Mouse (Mus musculus): ENCODE data around the gene Gm10031.
A peak's percentile ranks its signal among the peaks of the same experiment; 100 is the strongest.

Gene Gm10031

GRCm38 (mm10) chr1:156558024-156558930 lies 34.5 kb downstream of the Gm10031 start, which contains the start of gene Abl2:
TSS of gene Abl2 (plus strand) at chr1:156558786.
- DNase-seq: peak; percentile 87

- DNase-seq: peak; percentile 53
These were observed 35.3 kb downstream of the Gm10031 start for GRCm38 (mm10) chr1:156558950-156559640.

- peak; percentile 20 for DNase-seq
These were observed 35.8 kb downstream of the Gm10031 start for GRCm38 (mm10) chr1:156559641-156560020.

GRCm38 (mm10) chr1:156560500-156560899 lies 36.7 kb downstream of the Gm10031 start:
- DNase-seq: no peak

- no peak for DNase-seq
These were observed 41.5 kb downstream of the Gm10031 start for GRCm38 (mm10) chr1:156565328-156565727.

- no peak for DNase-seq
These were observed 42.3 kb downstream of the Gm10031 start for GRCm38 (mm10) chr1:156566132-156566531.

GRCm38 (mm10) chr1:156569615-156570014 lies 45.8 kb downstream of the Gm10031 start:
- DNase-seq: no peak

- no peak for DNase-seq
These were observed 49.1 kb downstream of the Gm10031 start for GRCm38 (mm10) chr1:156572952-156573351.
